Mouse (Mus musculus): ENCODE results near the gene S100a2. TPM values are rescaled to one million over a fixed set of nuclear protein-coding genes. Genes with fewer than 3 reads are reported as not detected.

The S100a2 gene
- polyA plus RNA-seq, 1 experiment from 2014 or later: not detected

- Histone ChIP-seq H3K36me3 (ENCODE audit: control insufficient read depth, insufficient read depth, low read length) (no peaks in the 10 kb centered on the region), H3K27me3 (ENCODE audit: control insufficient read depth, insufficient read depth, low read length) (no peaks in the 10 kb centered on the region), H3K27ac (ENCODE audit: low read depth, low read length) (no peak overlapping the region), H3K4me3 (ENCODE audit: low read depth, low read length) (no peak overlapping the region), H3K9me3 (ENCODE audit: control insufficient read depth, low read length) (no peaks in the 10 kb centered on the region), H3K9ac (ENCODE audit: low read length) (no peak overlapping the region), H3K4me1 (ENCODE audit: control insufficient read depth, insufficient read depth, low read length) (no peaks in the 10 kb centered on the region), H3K4me2 (ENCODE audit: low read depth) (no peak overlapping the region)
- no peak for DNase-seq (ENCODE audit: low spot score)
- ATAC-seq (ENCODE audit: insufficient read depth, low FRiP score, low TSS enrichment): no peak
- WGBS: 79% methylated on average over 10 of the region's 10 CpGs
These were observed 13.6 kb upstream of the S100a2 start for GRCm38 (mm10) chr3:90576351-90577001.

- no peaks in the 10 kb centered on the region for H3K4me1 ChIP-seq (ENCODE audit: control insufficient read depth, insufficient read depth, low read length)
- no peak overlapping the region for H3K4me2 ChIP-seq (ENCODE audit: low read depth)
- H3K27ac ChIP-seq (ENCODE audit: low read depth, low read length): no peak overlapping the region
- ATAC-seq (ENCODE audit: insufficient read depth, low FRiP score, low TSS enrichment) (no peak), DNase-seq (ENCODE audit: low spot score) (no peak)
- H3K4me3 ChIP-seq (ENCODE audit: low read depth, low read length): no peak overlapping the region
- no peaks in the 10 kb centered on the region for H3K36me3 ChIP-seq (ENCODE audit: control insufficient read depth, insufficient read depth, low read length)
- H3K9me3 ChIP-seq (ENCODE audit: control insufficient read depth, low read length): no peaks in the 10 kb centered on the region
- H3K27me3 ChIP-seq (ENCODE audit: control insufficient read depth, insufficient read depth, low read length): no peaks in the 10 kb centered on the region
- WGBS: 78% methylated on average over 7 of the region's 7 CpGs
- H3K9ac ChIP-seq (ENCODE audit: low read length): no peak overlapping the region
These were observed 10.6 kb upstream of the S100a2 start for GRCm38 (mm10) chr3:90579433-90579832.

- Histone ChIP-seq H3K4me3 (ENCODE audit: low read depth, low read length) (no peak overlapping the region), H3K9me3 (ENCODE audit: control insufficient read depth, low read length) (no peaks in the 10 kb centered on the region), H3K27me3 (ENCODE audit: control insufficient read depth, insufficient read depth, low read length) (no peaks in the 10 kb centered on the region), H3K4me1 (ENCODE audit: control insufficient read depth, insufficient read depth, low read length) (no peaks in the 10 kb centered on the region), H3K9ac (ENCODE audit: low read length) (no peak overlapping the region), H3K36me3 (ENCODE audit: control insufficient read depth, insufficient read depth, low read length) (no peaks in the 10 kb centered on the region), H3K27ac (ENCODE audit: low read depth, low read length) (no peak overlapping the region), H3K4me2 (ENCODE audit: low read depth) (no peak overlapping the region)
- ATAC-seq (ENCODE audit: insufficient read depth, low FRiP score, low TSS enrichment): no peak
- WGBS: 92% methylated on average over 5 of the region's 5 CpGs
- DNase-seq (ENCODE audit: low spot score): no peak
These were observed 8.9 kb upstream of the S100a2 start for GRCm38 (mm10) chr3:90581141-90581540.

- Histone ChIP-seq H3K9me3 (ENCODE audit: control insufficient read depth, low read length) (no peaks in the 10 kb centered on the region), H3K27me3 (ENCODE audit: control insufficient read depth, insufficient read depth, low read length) (no peaks in the 10 kb centered on the region), H3K9ac (ENCODE audit: low read length) (no peak overlapping the region), H3K4me1 (ENCODE audit: control insufficient read depth, insufficient read depth, low read length) (no peaks in the 10 kb centered on the region), H3K4me2 (ENCODE audit: low read depth) (no peak overlapping the region), H3K4me3 (ENCODE audit: low read depth, low read length) (no peak overlapping the region), H3K27ac (ENCODE audit: low read depth, low read length) (no peak overlapping the region), H3K36me3 (ENCODE audit: control insufficient read depth, insufficient read depth, low read length) (no peaks in the 10 kb centered on the region)
- ATAC-seq (ENCODE audit: insufficient read depth, low FRiP score, low TSS enrichment): no peak
- WGBS: 98% methylated on average over 1 of the region's 1 CpGs
- DNase-seq (ENCODE audit: low spot score): no peak
These were observed 7.9 kb upstream of the S100a2 start for GRCm38 (mm10) chr3:90582156-90582555.

GRCm38 (mm10) chr3:90582556-90582955 lies 7.5 kb upstream of the S100a2 start:
- DNase-seq (ENCODE audit: low spot score) (no peak), ATAC-seq (ENCODE audit: insufficient read depth, low FRiP score, low TSS enrichment) (no peak)
- H3K9ac ChIP-seq (ENCODE audit: low read length): no peak overlapping the region
- H3K36me3 ChIP-seq (ENCODE audit: control insufficient read depth, insufficient read depth, low read length): no peaks in the 10 kb centered on the region
- H3K27ac ChIP-seq (ENCODE audit: low read depth, low read length): no peak overlapping the region
- H3K4me1 ChIP-seq (ENCODE audit: control insufficient read depth, insufficient read depth, low read length): no peaks in the 10 kb centered on the region
- H3K27me3 ChIP-seq (ENCODE audit: control insufficient read depth, insufficient read depth, low read length): no peaks in the 10 kb centered on the region
- H3K9me3 ChIP-seq (ENCODE audit: control insufficient read depth, low read length): no peaks in the 10 kb centered on the region
- WGBS: 80% methylated on average over 4 of the region's 4 CpGs
- H3K4me3 ChIP-seq (ENCODE audit: low read depth, low read length): no peak overlapping the region
- H3K4me2 ChIP-seq (ENCODE audit: low read depth): no peak overlapping the region

GRCm38 (mm10) chr3:90583893-90584292 lies 6.2 kb upstream of the S100a2 start:
- H3K4me3 ChIP-seq (ENCODE audit: low read depth, low read length): no peak overlapping the region
- no peaks in the 10 kb centered on the region for H3K27me3 ChIP-seq (ENCODE audit: control insufficient read depth, insufficient read depth, low read length)
- no peak overlapping the region for H3K9ac ChIP-seq (ENCODE audit: low read length)
- no peak overlapping the region for H3K27ac ChIP-seq (ENCODE audit: low read depth, low read length)
- H3K4me2 ChIP-seq (ENCODE audit: low read depth): no peak overlapping the region
- no peaks in the 10 kb centered on the region for H3K4me1 ChIP-seq (ENCODE audit: control insufficient read depth, insufficient read depth, low read length)
- ATAC-seq (ENCODE audit: insufficient read depth, low FRiP score, low TSS enrichment) (no peak), DNase-seq (ENCODE audit: low spot score) (no peak)
- H3K36me3 ChIP-seq (ENCODE audit: control insufficient read depth, insufficient read depth, low read length): no peaks in the 10 kb centered on the region
- WGBS: 71% methylated on average over 3 of the region's 3 CpGs
- H3K9me3 ChIP-seq (ENCODE audit: control insufficient read depth, low read length): no peaks in the 10 kb centered on the region

GRCm38 (mm10) chr3:90585595-90585994 lies 4.5 kb upstream of the S100a2 start:
- H3K4me3 ChIP-seq (ENCODE audit: low read depth, low read length): no peak overlapping the region
- no peaks in the 10 kb centered on the region for H3K9me3 ChIP-seq (ENCODE audit: control insufficient read depth, low read length)
- ATAC-seq (ENCODE audit: insufficient read depth, low FRiP score, low TSS enrichment) (peak; percentile 27; the same call in 1 of the 2 replicates), DNase-seq (ENCODE audit: low spot score) (peak; percentile 66)
- H3K4me1 ChIP-seq (ENCODE audit: control insufficient read depth, insufficient read depth, low read length): no peaks in the 10 kb centered on the region
- no peak overlapping the region for H3K27ac ChIP-seq (ENCODE audit: low read depth, low read length)
- WGBS: 33% methylated on average over 5 of the region's 5 CpGs
- H3K9ac ChIP-seq (ENCODE audit: low read length): no peak overlapping the region
- H3K27me3 ChIP-seq (ENCODE audit: control insufficient read depth, insufficient read depth, low read length): no peaks in the 10 kb centered on the region
- no peak overlapping the region for H3K4me2 ChIP-seq (ENCODE audit: low read depth)
- no peaks in the 10 kb centered on the region for H3K36me3 ChIP-seq (ENCODE audit: control insufficient read depth, insufficient read depth, low read length)

GRCm38 (mm10) chr3:90586016-90586643 lies 3.9 kb upstream of the S100a2 start:
- ATAC-seq (ENCODE audit: insufficient read depth, low FRiP score, low TSS enrichment) (no peak), DNase-seq (ENCODE audit: low spot score) (no peak)
- Histone ChIP-seq H3K4me3 (ENCODE audit: low read depth, low read length) (no peak overlapping the region), H3K9me3 (ENCODE audit: control insufficient read depth, low read length) (no peaks in the 10 kb centered on the region), H3K27me3 (ENCODE audit: control insufficient read depth, insufficient read depth, low read length) (no peaks in the 10 kb centered on the region), H3K27ac (ENCODE audit: low read depth, low read length) (no peak overlapping the region), H3K36me3 (ENCODE audit: control insufficient read depth, insufficient read depth, low read length) (no peaks in the 10 kb centered on the region), H3K4me1 (ENCODE audit: control insufficient read depth, insufficient read depth, low read length) (no peaks in the 10 kb centered on the region), H3K9ac (ENCODE audit: low read length) (no peak overlapping the region), H3K4me2 (ENCODE audit: low read depth) (no peak overlapping the region)
- WGBS: 88% methylated on average over 15 of the region's 15 CpGs

GRCm38 (mm10) chr3:90586906-90587305 lies 3.1 kb upstream of the S100a2 start:
- H3K27me3 ChIP-seq (ENCODE audit: control insufficient read depth, insufficient read depth, low read length): no peaks in the 10 kb centered on the region
- H3K4me1 ChIP-seq (ENCODE audit: control insufficient read depth, insufficient read depth, low read length): no peaks in the 10 kb centered on the region
- H3K9ac ChIP-seq (ENCODE audit: low read length): no peak overlapping the region
- H3K4me3 ChIP-seq (ENCODE audit: low read depth, low read length): no peak overlapping the region
- no peaks in the 10 kb centered on the region for H3K36me3 ChIP-seq (ENCODE audit: control insufficient read depth, insufficient read depth, low read length)
- no peak overlapping the region for H3K4me2 ChIP-seq (ENCODE audit: low read depth)
- DNase-seq (ENCODE audit: low spot score): no peak
- no peak for ATAC-seq (ENCODE audit: insufficient read depth, low FRiP score, low TSS enrichment)
- H3K9me3 ChIP-seq (ENCODE audit: control insufficient read depth, low read length): no peaks in the 10 kb centered on the region
- 72% methylated on average over 10 of the region's 10 CpGs for WGBS
- H3K27ac ChIP-seq (ENCODE audit: low read depth, low read length): no peak overlapping the region

Data from neural tube, embryonic 11.5 days (tissue).